Mouse (Mus musculus): ENCODE data around the gene Pcx. TPM values are rescaled to one million over a fixed set of nuclear protein-coding genes. Genes with fewer than 3 reads are reported as not detected.

Pcx gene
- polyA plus RNA-seq, 1 experiment from 2014 or later, result 29.5 TPM

- ATAC-seq (ENCODE audit: low FRiP score), result peak; percentile 75
- peak overlapping the region; percentile 76 for H3K27ac ChIP-seq (replicated peaks)
- WGBS, result 65% methylated on average over 8 of the region's 8 CpGs
- no peaks in the 10 kb centered on the region for H3K36me3 ChIP-seq
- no peaks in the 10 kb centered on the region for H3K27me3 ChIP-seq (replicated peaks)
- H3K9ac ChIP-seq (replicated peaks), result no peak overlapping the region
- H3K4me2 ChIP-seq, result no peak overlapping the region
- peaks cover 16% of the 10 kb centered on the region; the same call in 1 of the 2 replicates for H3K4me1 ChIP-seq
- H3K4me3 ChIP-seq (replicated peaks), result no peak overlapping the region
- H3K9me3 ChIP-seq (replicated peaks), result no peaks in the 10 kb centered on the region
Measured at GRCm38 (mm10) chr19:4557796-4558569, 47.7 kb downstream of the Pcx start.

GRCm38 (mm10) chr19:4558570-4558955 lies 48.3 kb downstream of the Pcx start:
- Histone ChIP-seq H3K4me1 (peaks cover 16% of the 10 kb centered on the region; the same call in 1 of the 2 replicates), H3K27me3 (replicated peaks) (no peaks in the 10 kb centered on the region), H3K4me2 (no peak overlapping the region), H3K36me3 (no peaks in the 10 kb centered on the region), H3K9me3 (replicated peaks) (no peaks in the 10 kb centered on the region), H3K9ac (replicated peaks) (no peak overlapping the region), H3K4me3 (replicated peaks) (no peak overlapping the region), H3K27ac (replicated peaks) (peak overlapping the region; percentile 76)
- 43% methylated on average over 3 of the region's 3 CpGs for WGBS
- ATAC-seq (ENCODE audit: low FRiP score), result peak; percentile 57; the same call in 1 of the 2 replicates

- 60% methylated on average over 3 of the region's 3 CpGs for WGBS
- H3K4me2 ChIP-seq, result no peak overlapping the region
- H3K4me3 ChIP-seq (replicated peaks), result no peak overlapping the region
- no peaks in the 10 kb centered on the region for H3K9me3 ChIP-seq (replicated peaks)
- peak overlapping the region; percentile 76 for H3K27ac ChIP-seq (replicated peaks)
- ATAC-seq (ENCODE audit: low FRiP score), result no peak
- H3K36me3 ChIP-seq, result no peaks in the 10 kb centered on the region
- peaks cover 16% of the 10 kb centered on the region; the same call in 1 of the 2 replicates for H3K4me1 ChIP-seq
- no peaks in the 10 kb centered on the region for H3K27me3 ChIP-seq (replicated peaks)
- no peak overlapping the region for H3K9ac ChIP-seq (replicated peaks)
Measured at GRCm38 (mm10) chr19:4559011-4559410, 48.7 kb downstream of the Pcx start.

- 46% methylated on average over 2 of the region's 2 CpGs for WGBS
- Histone ChIP-seq H3K27me3 (replicated peaks) (no peaks in the 10 kb centered on the region), H3K36me3 (no peaks in the 10 kb centered on the region), H3K4me1 (peaks cover 16% of the 10 kb centered on the region; the same call in 1 of the 2 replicates), H3K4me2 (no peak overlapping the region), H3K27ac (replicated peaks) (peak overlapping the region; percentile 76), H3K9me3 (replicated peaks) (no peaks in the 10 kb centered on the region), H3K4me3 (replicated peaks) (no peak overlapping the region), H3K9ac (replicated peaks) (no peak overlapping the region)
- peak; percentile 53; the same call in 1 of the 2 replicates for ATAC-seq (ENCODE audit: low FRiP score)
Measured at GRCm38 (mm10) chr19:4559588-4559987, 49.3 kb downstream of the Pcx start.

GRCm38 (mm10) chr19:4560205-4560604 lies 49.9 kb downstream of the Pcx start:
- H3K9me3 ChIP-seq (replicated peaks), result no peaks in the 10 kb centered on the region
- ATAC-seq (ENCODE audit: low FRiP score), result no peak
- no peak overlapping the region for H3K4me2 ChIP-seq
- no peaks in the 10 kb centered on the region for H3K36me3 ChIP-seq
- no peaks in the 10 kb centered on the region for H3K27me3 ChIP-seq (replicated peaks)
- peak overlapping the region; percentile 42 for H3K27ac ChIP-seq (replicated peaks)
- H3K9ac ChIP-seq (replicated peaks), result no peak overlapping the region
- H3K4me3 ChIP-seq (replicated peaks), result no peak overlapping the region
- peaks cover 16% of the 10 kb centered on the region; the same call in 1 of the 2 replicates for H3K4me1 ChIP-seq
- 79% methylated on average over 5 of the region's 5 CpGs for WGBS

- no peak for ATAC-seq (ENCODE audit: low FRiP score)
- Histone ChIP-seq H3K4me2 (no peak overlapping the region), H3K27ac (replicated peaks) (no peak overlapping the region), H3K27me3 (replicated peaks) (no peaks in the 10 kb centered on the region), H3K9me3 (replicated peaks) (no peaks in the 10 kb centered on the region), H3K9ac (replicated peaks) (no peak overlapping the region), H3K4me1 (no peaks in the 10 kb centered on the region), H3K36me3 (no peaks in the 10 kb centered on the region), H3K4me3 (replicated peaks) (no peak overlapping the region)
- 92% methylated on average over 5 of the region's 5 CpGs for WGBS
Measured at GRCm38 (mm10) chr19:4565678-4566077, 55.4 kb downstream of the Pcx start.

GRCm38 (mm10) chr19:4566880-4567279 lies 56.6 kb downstream of the Pcx start:
- no peaks in the 10 kb centered on the region for H3K9me3 ChIP-seq (replicated peaks)
- 79% methylated on average over 2 of the region's 2 CpGs for WGBS
- H3K4me1 ChIP-seq, result 0 out of 2 replicates have a peak, but pooled peaks cover under 1% of the 10 kb centered on the region
- H3K36me3 ChIP-seq, result no peaks in the 10 kb centered on the region
- no peak for ATAC-seq (ENCODE audit: low FRiP score)
- H3K4me3 ChIP-seq (replicated peaks), result no peak overlapping the region
- H3K27ac ChIP-seq (replicated peaks), result no peak overlapping the region
- H3K9ac ChIP-seq (replicated peaks), result no peak overlapping the region
- no peak overlapping the region for H3K4me2 ChIP-seq
- no peaks in the 10 kb centered on the region for H3K27me3 ChIP-seq (replicated peaks)

- ATAC-seq (ENCODE audit: low FRiP score), result no peak
- WGBS, result 81% methylated on average over 2 of the region's 2 CpGs
- H3K36me3 ChIP-seq, result no peaks in the 10 kb centered on the region
Measured at GRCm38 (mm10) chr19:4567665-4568064, 57.4 kb downstream of the Pcx start.

GRCm38 (mm10) chr19:4568832-4569231 lies 58.6 kb downstream of the Pcx start:
- Histone ChIP-seq H3K27ac (replicated peaks) (no peak overlapping the region), H3K27me3 (replicated peaks) (no peaks in the 10 kb centered on the region), H3K4me2 (no peak overlapping the region), H3K36me3 (no peaks in the 10 kb centered on the region), H3K9ac (replicated peaks) (no peak overlapping the region), H3K4me1 (0 out of 2 replicates have a peak, but pooled peaks cover 2% of the 10 kb centered on the region), H3K4me3 (replicated peaks) (no peak overlapping the region), H3K9me3 (replicated peaks) (no peaks in the 10 kb centered on the region)
- ATAC-seq (ENCODE audit: low FRiP score), result no peak
- WGBS, result 85% methylated on average over 4 of the region's 4 CpGs

More at GRCm38 (mm10) chr19:4567665-4568064, 57.4 kb downstream of the Pcx start:
- no peaks in the 10 kb centered on the region for H3K27me3 ChIP-seq (replicated peaks)
- no peak overlapping the region for H3K4me2 ChIP-seq
- 0 out of 2 replicates have a peak, but pooled peaks cover 2% of the 10 kb centered on the region for H3K4me1 ChIP-seq
- H3K4me3 ChIP-seq (replicated peaks), result no peak overlapping the region
- H3K9me3 ChIP-seq (replicated peaks), result no peaks in the 10 kb centered on the region
- H3K9ac ChIP-seq (replicated peaks), result no peak overlapping the region
- H3K27ac ChIP-seq (replicated peaks), result no peak overlapping the region

GRCm38 (mm10) chr19:4569356-4570236 lies 59.3 kb downstream of the Pcx start:
- Histone ChIP-seq H3K4me2 (no peak overlapping the region), H3K9ac (replicated peaks) (no peak overlapping the region), H3K9me3 (replicated peaks) (no peaks in the 10 kb centered on the region), H3K36me3 (no peaks in the 10 kb centered on the region), H3K27me3 (replicated peaks) (no peaks in the 10 kb centered on the region), H3K27ac (replicated peaks) (no peak overlapping the region), H3K4me3 (replicated peaks) (no peak overlapping the region), H3K4me1 (0 out of 2 replicates have a peak, but pooled peaks cover 2% of the 10 kb centered on the region)
- WGBS, result 89% methylated on average over 17 of the region's 17 CpGs
- ATAC-seq (ENCODE audit: low FRiP score), result no peak

GRCm38 (mm10) chr19:4570237-4570613 lies 60.0 kb downstream of the Pcx start:
- no peaks in the 10 kb centered on the region for H3K27me3 ChIP-seq (replicated peaks)
- no peak overlapping the region for H3K4me2 ChIP-seq
- 0 out of 2 replicates have a peak, but pooled peaks cover 2% of the 10 kb centered on the region for H3K4me1 ChIP-seq
- H3K36me3 ChIP-seq, result no peaks in the 10 kb centered on the region
- no peak overlapping the region for H3K4me3 ChIP-seq (replicated peaks)
- no peak overlapping the region for H3K9ac ChIP-seq (replicated peaks)
- no peak overlapping the region for H3K27ac ChIP-seq (replicated peaks)
- no peaks in the 10 kb centered on the region for H3K9me3 ChIP-seq (replicated peaks)
- WGBS, result 84% methylated on average over 11 of the region's 11 CpGs
- no peak for ATAC-seq (ENCODE audit: low FRiP score)
